Mouse (Mus musculus) granulocyte monocyte progenitor cell, adult 5-6 weeks (primary cell): ENCODE measurements around the gene Mogat2. TPM values are rescaled to one million over a fixed set of nuclear protein-coding genes. Genes with fewer than 3 reads are reported as not detected.
A peak's percentile ranks its signal among the peaks of the same experiment; 100 is the strongest.

ENCODE experiments used
- ATAC-seq: replicated peaks from 2 replicates; pipeline ENCODE4 v1.8.0; 2016; ENCODE audit warnings: mild to moderate bottlenecking, moderate TSS enrichment, inconsistent platforms; ENCODE audit not compliant: poor library complexity, severe bottlenecking
- total RNA-seq, 2 experiments: library from RNA; stranded (forward) in 1 of 2; stranded (reverse) in 1 of 2; fragments of 200-712, 200-1000 nt in 1 of 2; fragments of >200 nt in 1 of 2; fragmentation: Nextera tagmentation in 1 of 2; gene quantifications; 2 replicates each; pipeline ENCODE4 v1.2.3; 2014 to 2017

The Mogat2 gene
- total RNA-seq, 2 experiments from 2014 or later: 1.5 to 4.8 TPM

GRCm38 (mm10) chr7:99199451-99200175 is 38.8 kb downstream of the Mogat2 start:
- peak; percentile 74 for ATAC-seq

- no peak for ATAC-seq
These were observed 39.6 kb downstream of the Mogat2 start for GRCm38 (mm10) chr7:99198811-99199210.

GRCm38 (mm10) chr7:99194511-99194910 is 43.9 kb downstream of the Mogat2 start:
- no peak for ATAC-seq

DNA sequence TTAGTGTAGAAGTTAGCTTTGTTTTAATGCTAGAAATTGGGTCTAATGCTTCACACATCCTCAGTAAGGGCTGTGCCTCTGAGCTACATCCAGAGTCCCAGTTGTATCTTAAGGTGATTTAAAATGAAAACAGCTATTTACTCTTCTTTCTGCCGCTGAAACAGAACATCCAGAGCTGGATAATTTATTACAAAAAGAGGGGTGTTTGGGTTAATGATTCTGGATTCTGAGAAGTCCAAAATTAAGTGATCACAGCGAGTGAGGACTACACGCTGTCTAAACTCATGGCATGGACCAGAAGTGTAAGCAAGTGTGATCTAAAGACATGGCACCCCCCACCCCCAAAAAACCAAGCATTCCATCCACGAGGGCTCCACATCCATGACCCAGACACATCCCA is 44.5 kb downstream of the Mogat2 start:
- no peak for ATAC-seq

DNA sequence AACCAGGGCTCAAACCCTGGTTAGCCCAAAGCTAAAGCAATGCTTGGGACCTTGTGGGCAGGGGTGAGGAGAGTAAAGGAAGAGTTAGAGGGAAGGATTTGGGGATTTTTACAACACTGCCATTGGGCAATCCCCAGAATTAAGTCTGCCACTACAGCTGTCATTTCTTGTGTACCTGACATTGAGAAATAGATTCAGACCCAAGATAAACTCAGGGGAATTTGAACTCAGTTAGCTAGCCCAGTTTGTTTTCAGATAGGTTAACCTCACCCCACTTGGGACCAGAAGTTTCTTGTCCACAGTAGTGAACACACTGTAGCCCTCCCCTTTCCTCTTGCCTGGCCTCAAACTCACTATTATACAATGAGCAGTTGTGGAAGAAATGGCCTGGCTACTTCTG is 47.0 kb downstream of the Mogat2 start:
- 0 out of 2 replicates have a peak, but pooled peaks have one; percentile 12 for ATAC-seq

DNA sequence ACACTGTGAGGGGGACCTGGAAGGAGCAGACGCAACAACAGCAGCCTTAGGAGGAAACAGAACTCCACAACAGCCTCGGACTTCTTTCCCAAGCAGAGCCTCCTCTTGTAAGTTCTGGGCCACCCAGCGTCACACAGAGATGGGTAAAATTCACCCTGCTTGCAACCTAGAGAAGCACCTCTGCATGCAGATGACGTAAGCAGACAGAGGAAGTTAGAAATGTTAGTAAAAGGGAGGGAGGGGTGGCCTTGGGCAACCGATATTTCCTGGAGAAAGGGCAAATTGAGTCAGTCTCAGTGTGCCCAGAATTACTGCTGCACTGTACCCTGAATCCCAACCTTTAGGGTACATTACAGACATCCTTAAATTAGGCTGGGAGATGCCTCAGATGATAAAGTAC is 48.5 kb downstream of the Mogat2 start:
- ATAC-seq: peak; percentile 77

- ATAC-seq: peak; percentile 67
These were observed 49.8 kb downstream of the Mogat2 start for GRCm38 (mm10) chr7:99188630-99189029.

DNA sequence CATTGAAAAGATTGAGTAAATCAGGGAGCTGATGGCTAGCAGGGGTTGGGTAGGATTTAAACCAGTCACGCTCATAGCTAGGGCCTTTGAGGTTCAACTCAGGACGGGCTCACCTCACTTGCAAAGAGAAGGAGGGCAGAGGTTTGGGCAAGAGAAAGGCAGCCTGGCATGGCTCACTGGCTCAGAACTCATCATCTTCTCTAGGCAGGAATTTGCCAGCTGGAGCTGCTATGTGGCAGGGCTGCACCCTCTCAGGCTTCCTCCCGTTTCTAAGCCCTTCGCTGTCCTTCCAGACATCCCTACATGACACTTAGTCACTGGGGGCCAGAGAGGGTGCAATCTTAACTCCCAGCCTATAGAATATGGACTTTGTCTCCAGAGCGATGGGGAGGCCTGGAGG is 51.0 kb downstream of the Mogat2 start:
- no peak for ATAC-seq

DNA sequence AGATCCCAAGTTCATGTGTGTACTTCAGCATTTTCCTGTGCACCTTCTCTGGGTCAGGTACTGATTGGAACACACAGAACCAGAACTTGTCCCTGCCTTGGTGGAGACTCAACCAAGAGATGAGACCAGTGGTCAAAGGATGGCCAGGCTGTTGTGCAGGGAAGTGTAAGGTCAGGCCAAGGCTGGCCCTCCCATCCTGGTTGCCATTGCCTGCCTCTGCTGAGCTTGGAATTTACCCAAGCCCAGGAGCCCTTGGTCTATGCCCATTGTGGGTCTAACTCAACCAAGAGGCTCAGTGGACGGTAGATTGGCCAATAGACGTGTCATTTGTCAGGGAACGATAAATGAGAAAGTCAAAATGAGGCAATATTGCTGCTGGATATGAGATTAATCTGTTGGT is 53.0 kb downstream of the Mogat2 start:
- no peak for ATAC-seq

- ATAC-seq: peak; percentile 67
These were observed 54.7 kb downstream of the Mogat2 start for GRCm38 (mm10) chr7:99183751-99184150.

GRCm38 (mm10) chr7:99182432-99183172 is 55.8 kb downstream of the Mogat2 start, which contains the start of gene Dgat2:
TSS of gene Dgat2 (minus strand) at chr7:99182719.
- peak; percentile 68 for ATAC-seq

GRCm38 (mm10) chr7:99181619-99182431 is 56.6 kb downstream of the Mogat2 start:
- peak; percentile 70 for ATAC-seq

DNA sequence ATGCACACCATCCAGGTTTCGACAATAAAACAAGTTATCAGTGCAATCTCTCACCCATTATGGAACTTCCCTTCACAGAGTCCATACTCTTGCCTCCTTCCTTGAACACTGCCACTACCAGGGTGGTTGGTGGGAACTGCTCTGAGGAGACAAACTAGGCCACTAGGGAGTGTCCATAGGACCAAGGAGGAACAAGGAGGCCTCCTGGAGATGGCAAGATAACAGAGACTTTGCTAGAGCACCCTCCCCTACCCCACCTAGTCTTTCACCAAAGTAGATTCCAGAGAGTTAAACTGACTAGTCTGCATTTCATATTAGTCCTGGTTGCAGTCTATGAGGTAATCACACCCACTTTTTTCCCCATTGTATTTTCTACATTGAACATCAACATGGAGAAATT is 58.3 kb downstream of the Mogat2 start:
- no peak for ATAC-seq

GRCm38 (mm10) chr7:99179271-99179670 is 59.1 kb downstream of the Mogat2 start:
- no peak for ATAC-seq

GRCm38 (mm10) chr7:99177386-99177785 is 61.0 kb downstream of the Mogat2 start:
- no peak for ATAC-seq

DNA sequence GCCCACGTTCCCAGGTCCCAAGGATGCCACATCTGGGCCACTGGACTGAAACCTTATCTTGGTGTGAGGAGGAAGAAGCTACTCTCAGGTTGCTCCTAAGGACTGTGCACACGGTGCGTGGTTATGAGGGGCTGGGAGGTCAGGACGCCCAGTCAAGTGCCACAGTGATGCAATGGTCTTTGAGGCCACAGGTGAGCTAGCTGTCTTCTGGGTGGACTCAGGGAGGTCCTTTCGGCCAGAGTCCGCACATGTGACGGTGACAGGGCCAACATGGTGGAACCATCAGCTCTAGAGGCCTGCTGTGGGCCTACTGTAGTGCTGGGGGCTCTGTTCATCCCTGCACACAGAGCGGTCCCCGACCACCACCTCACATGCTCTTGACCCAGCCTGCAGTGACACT is 62.8 kb downstream of the Mogat2 start:
- ATAC-seq: no peak

DNA sequence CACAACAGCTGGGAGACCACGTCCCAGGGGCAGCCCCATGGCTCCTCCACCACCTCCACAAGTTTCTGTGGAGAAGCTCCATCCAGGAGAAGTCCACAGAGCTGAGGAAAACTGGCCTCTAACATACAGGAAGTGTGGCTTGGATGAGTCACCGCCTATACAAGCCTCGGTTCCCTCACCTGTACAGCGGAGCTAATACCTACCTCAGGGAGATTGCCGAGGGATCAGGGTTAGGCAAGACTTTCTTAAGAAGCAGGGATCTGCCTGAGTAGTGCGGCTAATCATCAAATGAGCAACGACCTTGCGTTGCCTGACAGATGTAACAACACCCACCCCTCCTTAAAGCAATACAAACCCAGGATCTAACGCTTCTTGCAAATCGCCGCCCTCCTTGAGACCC is 63.3 kb downstream of the Mogat2 start:
- ATAC-seq: no peak

DNA sequence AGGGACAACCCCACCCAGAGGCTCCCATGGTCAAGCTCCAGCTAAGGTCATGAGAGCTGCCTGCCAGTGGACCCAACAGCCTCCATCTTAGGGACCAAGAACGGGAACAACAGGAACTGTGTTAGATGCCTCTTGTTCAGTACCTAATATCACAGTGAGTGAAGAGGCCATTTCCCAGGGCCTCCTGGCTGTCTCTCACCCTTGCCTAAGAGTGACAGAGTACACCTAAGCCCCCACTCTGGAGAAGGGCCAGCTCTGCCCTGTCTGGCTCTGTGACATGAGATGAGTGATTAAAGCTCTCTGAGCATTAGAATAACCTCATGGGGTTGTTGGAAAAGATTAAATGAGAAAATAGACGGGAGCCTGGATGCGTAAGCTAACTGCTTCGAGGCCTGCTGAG is 64.4 kb downstream of the Mogat2 start:
- ATAC-seq: no peak

- ATAC-seq: peak; percentile 44
These were observed 65.5 kb downstream of the Mogat2 start for GRCm38 (mm10) chr7:99172898-99173297.

- no peak for ATAC-seq
These were observed 66.5 kb downstream of the Mogat2 start for GRCm38 (mm10) chr7:99171730-99172463.
